Mouse (Mus musculus) stomach, embryonic 15.5 days (tissue): ENCODE measurements at regions not wholly inside any gene's neighbourhood (a gene's known extent, or its start where the extent isn't known, plus 50 kb on each side); places are given as distances from the start of the nearest gene placed in this dataset.

ENCODE experiments used
- ATAC-seq: fragments of 200-750 bp; cut with Nextera tagmentation; 2 replicates; pipeline ENCODE4 v1.8.0; 2017; ENCODE audit warnings: low read depth, moderate number of reproducible peaks, moderate TSS enrichment; ENCODE audit not compliant: insufficient read depth, low FRiP score
- H3K27ac ChIP-seq: fragments of 300-500 bp; sonication (generic); 2 replicates; pipeline ENCODE4 v1.5.1; 2015; ENCODE audit warnings: mild to moderate bottlenecking, inconsistent platforms
- H3K27me3 ChIP-seq: fragments of 300-500 bp; sonication (generic); replicated peaks from 2 replicates; pipeline ENCODE4 v1.6.1; 2015; ENCODE audit warnings: inconsistent platforms
- H3K36me3 ChIP-seq: fragments of 300-500 bp; sonication (generic); 2 replicates; pipeline ENCODE4 v1.6.1; 2015; ENCODE audit warnings: inconsistent platforms
- H3K4me1 ChIP-seq: fragments of 300-500 bp; sonication (generic); 2 replicates; pipeline ENCODE4 v1.6.1; 2015; ENCODE audit warnings: inconsistent platforms
- H3K4me2 ChIP-seq: fragments of 300-500 bp; sonication (generic); 2 replicates; pipeline ENCODE4 v1.6.1; 2015; ENCODE audit warnings: mild to moderate bottlenecking, inconsistent platforms
- H3K4me3 ChIP-seq: fragments of 300-500 bp; sonication (generic); replicated peaks from 2 replicates; pipeline ENCODE4 v1.5.1; 2015; ENCODE audit warnings: inconsistent platforms
- H3K9ac ChIP-seq: fragments of 300-500 bp; sonication (generic); 2 replicates; pipeline ENCODE4 v1.6.1; 2015; ENCODE audit warnings: inconsistent platforms
- H3K9me3 ChIP-seq: fragments of 300-500 bp; sonication (generic); 2 replicates; pipeline ENCODE4 v1.6.1; 2016; ENCODE audit warnings: inconsistent platforms
- WGBS: fragments of 180-500 bp; shearing (Covaris S2); methylation state at CpG from one replicate; pipeline ENCODE4 v1.1.7; 2015; 5-methylcytosine and 5-hydroxymethylcytosine counted together

DNA sequence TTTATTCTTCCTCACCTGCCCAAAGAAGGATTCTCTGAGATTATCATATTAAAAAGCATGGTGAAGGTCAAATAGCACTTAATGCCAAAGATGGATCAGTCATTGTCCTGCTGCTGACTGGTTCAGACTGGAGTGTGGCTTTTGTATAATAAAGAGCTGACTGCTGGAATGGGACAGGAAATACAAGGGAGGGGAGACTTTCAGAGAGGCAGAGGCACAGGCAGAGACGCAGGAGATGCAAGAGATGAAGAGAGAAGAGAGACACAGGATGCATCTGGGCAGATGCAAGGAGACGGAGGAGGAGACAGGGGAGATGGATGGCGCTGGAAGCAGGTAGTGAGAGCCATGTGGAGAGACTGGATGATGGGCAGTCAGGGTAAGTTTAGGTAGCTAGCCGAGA lies 65.4 kb upstream of the Glrp1 start:
- WGBS, result 56% methylated on average over 4 of the region's 4 CpGs
- ATAC-seq, result no peak
- Histone ChIP-seq H3K4me3 (no peak overlapping the region), H3K27ac (no peak overlapping the region), H3K27me3 (no peaks in the 10 kb centered on the region), H3K4me1 (no peaks in the 10 kb centered on the region; the same call in 1 of the 2 replicates), H3K4me2 (no peak overlapping the region), H3K9ac (no peak overlapping the region), H3K36me3 (no peaks in the 10 kb centered on the region), H3K9me3 (no peaks in the 10 kb centered on the region)

DNA sequence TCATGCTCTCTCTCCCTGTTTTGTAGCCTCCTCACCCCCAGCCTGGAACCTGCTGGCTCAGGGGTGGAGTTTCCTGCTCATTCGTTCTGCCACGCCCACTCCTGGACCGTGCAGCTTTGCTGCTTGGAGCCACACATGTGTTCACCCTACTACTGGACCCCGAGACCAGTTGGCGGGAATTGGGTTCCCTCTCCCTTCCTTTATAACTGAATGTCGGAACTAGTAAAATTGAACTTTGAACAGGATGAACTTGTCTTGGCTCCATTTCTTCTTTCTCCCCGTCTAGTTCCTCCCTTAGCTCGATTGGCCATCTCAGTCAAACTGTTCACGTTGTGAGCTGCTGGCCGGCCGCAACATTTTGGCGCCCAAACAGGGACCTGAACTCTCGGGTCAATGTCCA lies 62.3 kb upstream of the Glrp1 start:
- no peaks in the 10 kb centered on the region for H3K4me1 ChIP-seq
- WGBS, result 92% methylated on average over 13 of the region's 13 CpGs
- no peaks in the 10 kb centered on the region for H3K27me3 ChIP-seq
- H3K9ac ChIP-seq, result no peak overlapping the region
- H3K9me3 ChIP-seq, result no peaks in the 10 kb centered on the region
- no peaks in the 10 kb centered on the region for H3K36me3 ChIP-seq
- no peak overlapping the region for H3K27ac ChIP-seq
- H3K4me2 ChIP-seq, result no peak overlapping the region
- no peak for ATAC-seq
- H3K4me3 ChIP-seq, result no peak overlapping the region

DNA sequence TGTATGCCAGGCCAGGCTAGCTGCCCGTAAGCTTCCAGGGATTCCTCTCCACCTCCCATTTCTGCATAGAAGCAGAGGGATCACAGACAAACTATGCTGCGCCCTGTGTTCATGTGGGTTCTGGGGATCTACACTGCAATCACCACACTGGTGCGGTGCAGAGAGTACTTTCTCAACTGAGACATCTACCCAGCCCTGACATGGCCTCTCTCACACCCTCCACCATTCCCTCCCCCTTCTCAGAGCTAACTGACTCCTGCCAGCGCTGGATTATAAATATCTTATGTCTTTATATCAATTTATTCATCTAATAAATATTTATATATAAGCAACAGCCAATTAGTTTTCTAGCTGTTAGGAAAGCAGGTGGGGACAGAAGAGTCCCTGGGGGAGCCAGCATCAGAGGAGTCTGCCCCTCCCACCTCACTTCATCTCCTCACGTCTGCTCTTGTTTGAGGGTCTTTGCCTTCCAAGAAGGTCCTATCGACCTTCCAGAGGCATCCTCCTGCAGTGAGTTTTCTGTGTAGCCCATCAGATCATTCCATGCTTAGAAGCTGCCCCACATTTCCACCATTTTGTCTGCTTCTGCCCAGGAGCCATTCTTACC lies 58.7 kb upstream of the Glrp1 start:
- ATAC-seq, result no peak

GRCm38 (mm10) chr1:88567198-88567597 lies 57.3 kb upstream of the Glrp1 start:
- 81% methylated on average over 1 of the region's 1 CpGs for WGBS
- no peak for ATAC-seq

More for the DNA sequence above, 58.7 kb upstream of the Glrp1 start:
- Histone ChIP-seq H3K36me3 (no peaks in the 10 kb centered on the region), H3K27me3 (no peaks in the 10 kb centered on the region), H3K9ac (no peak overlapping the region), H3K4me1 (no peaks in the 10 kb centered on the region), H3K4me2 (no peak overlapping the region), H3K9me3 (no peaks in the 10 kb centered on the region), H3K27ac (no peak overlapping the region), H3K4me3 (no peak overlapping the region)
- WGBS, result 72% methylated on average over 6 of the region's 6 CpGs

GRCm38 (mm10) chr1:88566426-88566825 lies 56.6 kb upstream of the Glrp1 start:
- Histone ChIP-seq H3K4me3 (no peak overlapping the region), H3K36me3 (no peaks in the 10 kb centered on the region), H3K4me2 (no peak overlapping the region), H3K9me3 (no peaks in the 10 kb centered on the region), H3K27me3 (no peaks in the 10 kb centered on the region), H3K27ac (no peak overlapping the region), H3K4me1 (no peaks in the 10 kb centered on the region), H3K9ac (no peak overlapping the region)
- no peak for ATAC-seq

More at GRCm38 (mm10) chr1:88567198-88567597, 57.3 kb upstream of the Glrp1 start:
- Histone ChIP-seq H3K9ac (no peak overlapping the region), H3K4me1 (no peaks in the 10 kb centered on the region), H3K9me3 (no peaks in the 10 kb centered on the region), H3K4me2 (no peak overlapping the region), H3K4me3 (no peak overlapping the region), H3K36me3 (no peaks in the 10 kb centered on the region), H3K27me3 (no peaks in the 10 kb centered on the region), H3K27ac (no peak overlapping the region)

DNA sequence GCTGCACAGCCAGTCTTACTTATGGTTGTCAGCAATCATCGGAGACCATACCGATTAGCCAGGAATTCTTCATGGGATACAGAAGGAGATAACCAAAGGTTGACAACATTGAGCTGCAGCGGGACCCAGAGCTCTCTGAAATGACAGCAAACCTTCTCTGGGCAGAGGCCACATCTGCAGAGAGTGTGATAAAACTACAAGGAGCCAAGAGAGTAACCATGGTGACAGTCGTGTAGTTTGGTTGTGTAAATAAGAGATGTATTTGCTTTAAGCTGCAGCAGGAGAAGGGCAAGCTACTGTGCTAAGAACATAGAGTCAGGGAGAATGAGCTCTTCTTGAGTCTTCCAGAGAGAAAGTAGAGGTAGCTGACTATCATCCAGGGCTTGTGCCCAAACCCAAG lies 55.0 kb upstream of the Glrp1 start:
- H3K4me1 ChIP-seq, result 0 out of 2 replicates have a peak, but pooled peaks cover 5% of the 10 kb centered on the region
- H3K4me3 ChIP-seq, result no peak overlapping the region
- ATAC-seq, result no peak
- H3K9ac ChIP-seq, result no peak overlapping the region
- no peaks in the 10 kb centered on the region for H3K36me3 ChIP-seq
- H3K27ac ChIP-seq, result no peak overlapping the region
- no peaks in the 10 kb centered on the region for H3K27me3 ChIP-seq
- H3K9me3 ChIP-seq, result no peaks in the 10 kb centered on the region
- WGBS, result 62% methylated on average over 4 of the region's 4 CpGs
- no peak overlapping the region for H3K4me2 ChIP-seq

- H3K9me3 ChIP-seq, result no peaks in the 10 kb centered on the region
- H3K4me3 ChIP-seq, result no peak overlapping the region
- no peak overlapping the region for H3K4me2 ChIP-seq
- ATAC-seq, result no peak
- no peaks in the 10 kb centered on the region for H3K27me3 ChIP-seq
- H3K9ac ChIP-seq, result no peak overlapping the region
- H3K36me3 ChIP-seq, result no peaks in the 10 kb centered on the region
- H3K27ac ChIP-seq, result no peak overlapping the region
- H3K4me1 ChIP-seq, result peaks cover 14% of the 10 kb centered on the region; the same call in 1 of the 2 replicates
- WGBS, result 36% methylated on average over 3 of the region's 3 CpGs
These were observed 52.5 kb upstream of the Glrp1 start for GRCm38 (mm10) chr1:88562361-88562760.

- Histone ChIP-seq H3K9ac (no peak overlapping the region), H3K4me1 (peaks cover 14% of the 10 kb centered on the region; the same call in 1 of the 2 replicates), H3K27ac (no peak overlapping the region), H3K27me3 (no peaks in the 10 kb centered on the region), H3K4me3 (no peak overlapping the region), H3K36me3 (no peaks in the 10 kb centered on the region), H3K9me3 (no peaks in the 10 kb centered on the region), H3K4me2 (no peak overlapping the region)
- 40% methylated on average over 8 of the region's 8 CpGs for WGBS
- ATAC-seq, result no peak
These were observed 50.9 kb upstream of the Glrp1 start for GRCm38 (mm10) chr1:88560771-88561170.
